In the genomic region with DNA sequence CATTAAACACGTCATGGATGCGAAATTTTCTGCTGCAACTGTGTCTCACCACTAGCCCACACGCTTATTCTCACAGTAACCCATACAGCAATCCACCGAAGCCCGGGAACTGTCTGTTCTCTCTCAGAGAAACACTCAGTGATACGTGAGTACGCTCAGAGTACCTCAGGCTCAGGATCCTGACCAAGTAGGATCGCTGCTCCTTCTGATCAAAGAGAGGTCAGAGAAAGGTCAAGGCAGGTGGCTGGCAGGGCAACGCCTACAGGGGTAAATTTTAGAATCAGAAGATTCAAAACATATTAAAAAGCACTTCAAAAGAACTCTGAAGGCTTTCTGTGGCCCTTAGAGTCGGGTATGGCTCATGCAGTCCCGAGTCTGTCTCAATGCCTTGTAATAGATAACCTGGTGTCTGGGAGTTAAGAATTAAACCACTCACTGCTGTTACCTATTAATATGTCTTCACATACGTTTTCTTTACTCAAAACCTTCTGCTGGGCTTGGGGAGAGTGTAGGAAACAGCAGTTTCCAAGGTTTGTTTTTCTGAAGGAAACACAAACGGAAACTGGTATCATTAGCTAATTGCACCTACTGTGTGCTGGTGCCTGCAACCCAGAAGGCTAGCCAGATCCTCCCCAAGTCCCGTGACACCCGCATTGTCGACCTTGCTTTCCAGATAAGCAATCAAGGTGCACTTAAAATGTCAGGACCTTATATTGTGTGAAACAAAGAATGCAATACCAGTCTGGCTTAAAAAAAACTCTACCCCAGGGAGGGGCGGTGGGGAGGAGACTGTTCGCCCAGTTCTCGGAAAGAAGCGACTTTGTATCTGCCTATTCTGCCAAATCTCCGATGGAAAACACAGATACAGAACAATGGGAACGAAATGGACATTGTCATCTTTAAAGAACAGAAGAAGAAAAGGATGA, we compare ENCODE assay signal across 16 mouse cellular contexts. TPM values are rescaled to one million over a fixed set of nuclear protein-coding genes. Genes with fewer than 3 reads are reported as not detected.
DNase-seq lines count a peak whose midpoint lies in the region; ATAC-seq and TF ChIP-seq lines count a peak whose summit lies in the region.
"Had no signal": no experiment of that assay in that cellular context is flagged by ENCODE, and none has a peak within 500 bp of the region (broad histone marks: within the 10 kb centered on the region; RNA-seq: fewer than 3 reads in every experiment).

No protein-coding gene starts in this region.

- no peak for TF ChIP-seq EP300 in liver, postnatal 0 days (IDR thresholded peaks at IDR 0.05; ENCODE audit: low read depth)

- peak overlapping the region; percentile 45 for H3K27ac ChIP-seq in lung, embryonic 14.5 days (ENCODE audit: low read depth)
- peak overlapping the region; percentile 79 for H3K27ac ChIP-seq in intestine, embryonic 16.5 days (ENCODE audit: low read length)
- H3K27ac ChIP-seq in liver, postnatal 0 days (ENCODE audit: low read depth), result peak overlapping the region; percentile 76
- H3K27ac ChIP-seq: liver, embryonic 14.5 days; midbrain, embryonic 12.5 days; neural tube, embryonic 13.5 days had no signal

- no peak for ATAC-seq in lung, embryonic 14.5 days (ENCODE audit: insufficient read depth)
- 0 out of 2 replicates have a peak, but pooled peaks have one; percentile 27 for ATAC-seq in intestine, embryonic 16.5 days
- ATAC-seq in liver, postnatal 0 days, result peak; percentile 57; the same call in 1 of the 2 replicates
- ATAC-seq: hindbrain, embryonic 16.5 days had no signal

- no peak overlapping the region for H3K4me3 ChIP-seq in lung, embryonic 14.5 days (ENCODE audit: low read depth, low read length)
- no peak overlapping the region for H3K4me3 ChIP-seq in intestine, embryonic 16.5 days (ENCODE audit: low read length)
- no peak overlapping the region for H3K4me3 ChIP-seq in liver, postnatal 0 days (ENCODE audit: low read depth, low read length)
- H3K4me3 ChIP-seq: erythroblast, embryonic 14.5 days; midbrain, embryonic 12.5 days; neural tube, embryonic 13.5 days had no signal

- peak; percentile 20 for DNase-seq in adrenal gland, postnatal 14 days
- DNase-seq in adrenal gland, postnatal 25 days, result no peak
- DNase-seq in lung, embryonic 14.5 days, result no peak
- no peak for DNase-seq in lung, postnatal 25 days (ENCODE audit: low spot score)
- no peak for DNase-seq in liver, postnatal 0 days
- no peak for DNase-seq in MN1 (ENCODE audit: low spot score)
- no peak for DNase-seq in cerebellum, postnatal 10 days
- DNase-seq: cerebellum, adult 11-12 months; layer of hippocampus, postnatal 36 days; retina, postnatal 1 day had no signal

- no peaks in the 10 kb centered on the region for H3K9me3 ChIP-seq in lung, embryonic 14.5 days (ENCODE audit: low read depth, low read length)
- no peaks in the 10 kb centered on the region for H3K9me3 ChIP-seq in intestine, embryonic 16.5 days (ENCODE audit: control insufficient read depth, low read length)
- H3K9me3 ChIP-seq in liver, postnatal 0 days (ENCODE audit: low read length), result no peaks in the 10 kb centered on the region
- H3K9me3 ChIP-seq: midbrain, embryonic 12.5 days; neural tube, embryonic 13.5 days had no signal

- no peak overlapping the region for H3K9ac ChIP-seq in lung, embryonic 14.5 days
- H3K9ac ChIP-seq in intestine, embryonic 16.5 days (ENCODE audit: low read depth, low read length), result 0 out of 2 replicates have a peak overlapping the region, but pooled peaks have one; percentile 4
- H3K9ac ChIP-seq in liver, postnatal 0 days (replicated peaks), result no peak overlapping the region
- H3K9ac ChIP-seq: liver, embryonic 14.5 days; midbrain, embryonic 12.5 days; neural tube, embryonic 13.5 days had no signal

- TF ChIP-seq CTCF in lung, embryonic 14.5 days (IDR thresholded peaks at IDR 0.05; ENCODE audit: low read depth), result no peak
- no peak for TF ChIP-seq CTCF in liver, postnatal 0 days (IDR thresholded peaks at IDR 0.05; ENCODE audit: low read depth)

- peaks cover 28% of the 10 kb centered on the region; the same call in 1 of the 2 replicates for H3K36me3 ChIP-seq in lung, embryonic 14.5 days (ENCODE audit: insufficient read depth)
- peaks cover 3% of the 10 kb centered on the region; the same call in 1 of the 2 replicates for H3K36me3 ChIP-seq in intestine, embryonic 16.5 days (ENCODE audit: control insufficient read depth, insufficient read depth, low read length)
- H3K36me3 ChIP-seq in liver, postnatal 0 days (replicated peaks; ENCODE audit: insufficient read depth, low read length), result peaks cover 13% of the 10 kb centered on the region
- H3K36me3 ChIP-seq: midbrain, embryonic 12.5 days had no signal

- 57% methylated on average over 22 of the region's 22 CpGs for WGBS in lung, embryonic 14.5 days
- WGBS in intestine, embryonic 16.5 days, result 54% methylated on average over 22 of the region's 22 CpGs
- WGBS in liver, postnatal 0 days (ENCODE audit: insufficient replicate concordance), result 60% methylated on average over 22 of the region's 22 CpGs

- no peaks in the 10 kb centered on the region for H3K4me1 ChIP-seq in lung, embryonic 14.5 days (ENCODE audit: insufficient read depth)
- H3K4me1 ChIP-seq in intestine, embryonic 16.5 days (ENCODE audit: control insufficient read depth, insufficient read depth, low read length), result peaks cover 10% of the 10 kb centered on the region; the same call in 1 of the 2 replicates
- H3K4me1 ChIP-seq in liver, postnatal 0 days (ENCODE audit: insufficient read depth), result no peaks in the 10 kb centered on the region; the same call in none of the 2 replicates
- H3K4me1 ChIP-seq: midbrain, embryonic 12.5 days; neural tube, embryonic 13.5 days had no signal

- no peak overlapping the region for H3K4me2 ChIP-seq in lung, embryonic 14.5 days
- no peak overlapping the region for H3K4me2 ChIP-seq in intestine, embryonic 16.5 days (ENCODE audit: low read depth, low read length)
- no peak overlapping the region for H3K4me2 ChIP-seq in liver, postnatal 0 days (ENCODE audit: low read depth, low read length)
- H3K4me2 ChIP-seq: midbrain, embryonic 12.5 days; neural tube, embryonic 13.5 days had no signal

- H3K27me3 ChIP-seq in lung, embryonic 14.5 days (ENCODE audit: insufficient read depth, low read length), result no peaks in the 10 kb centered on the region
- no peaks in the 10 kb centered on the region for H3K27me3 ChIP-seq in intestine, embryonic 16.5 days (replicated peaks; ENCODE audit: control insufficient read depth, insufficient read depth, low read length)
- no peaks in the 10 kb centered on the region for H3K27me3 ChIP-seq in liver, postnatal 0 days (ENCODE audit: insufficient read depth, low read length)
- H3K27me3 ChIP-seq: midbrain, embryonic 12.5 days; neural tube, embryonic 13.5 days had no signal

RNA-seq across cellular contexts. Expression of a gene that starts 48.6 kb away (rescaled TPM):
- 34.3 and 34.8 TPM in 2 replicates for total RNA-seq in adrenal gland, postnatal 14 days (2021)
- total RNA-seq in adrenal gland, postnatal 25 days (2021), result 36.8 and 37.2 TPM in 2 replicates
- polyA plus RNA-seq in lung, embryonic 14.5 days (2014; fragmentation: Nextera tagmentation; extraction: Ambion mirVana), result 41.2 and 41.6 TPM in 2 replicates
- 22.6 and 27.0 TPM in 2 replicates for polyA plus RNA-seq in intestine, embryonic 16.5 days (2015; fragmentation: Nextera tagmentation; extraction: Ambion mirVana)
- 8.1 and 12.2 TPM in 2 replicates for polyA plus RNA-seq in liver, postnatal 0 days (2015; fragmentation: Nextera tagmentation; extraction: Ambion mirVana)
